Mouse (Mus musculus) forebrain, embryonic 12.5 days (tissue): ENCODE data around the gene Cfl1. TPM values are rescaled to one million over a fixed set of nuclear protein-coding genes. Genes with fewer than 3 reads are reported as not detected.
A peak's percentile ranks its signal among the peaks of the same experiment; 100 is the strongest.
"Not testable (repeated sequence)": the region's sequence is repeated elsewhere in the genome, so short reads cannot be mapped to it uniquely, and the experiment has no call there.

Experiments
- ATAC-seq: fragments of 200-750 bp; cut with Nextera tagmentation; 2 replicates; pipeline ENCODE4 v1.8.0; 2017; ENCODE audit warnings: moderate TSS enrichment; ENCODE audit not compliant: low FRiP score
- H3K27ac ChIP-seq: fragments of 300-500 bp; sonication (generic); 2 replicates; pipeline ENCODE4 v1.5.1; 2016; ENCODE audit warnings: mild to moderate bottlenecking
- H3K27me3 ChIP-seq: fragments of 300-500 bp; sonication (generic); 2 replicates; pipeline ENCODE4 v1.6.1; 2016; ENCODE audit warnings: mild to moderate bottlenecking
- H3K36me3 ChIP-seq: fragments of 300-500 bp; sonication (generic); replicated peaks from 2 replicates; pipeline ENCODE4 v1.6.1; 2016; ENCODE audit warnings: mild to moderate bottlenecking
- H3K4me1 ChIP-seq: fragments of 300-500 bp; sonication (generic); 2 replicates; pipeline ENCODE4 v1.6.1; 2016
- H3K4me2 ChIP-seq: fragments of 300-500 bp; sonication (generic); 2 replicates; pipeline ENCODE4 v1.6.1; 2016; ENCODE audit warnings: mild to moderate bottlenecking, moderate library complexity
- H3K4me3 ChIP-seq: fragments of 300-500 bp; sonication (generic); replicated peaks from 2 replicates; pipeline ENCODE4 v1.5.1; 2016; ENCODE audit warnings: mild to moderate bottlenecking
- H3K9ac ChIP-seq: fragments of 300-500 bp; sonication (generic); 2 replicates; pipeline ENCODE4 v1.6.1; 2016; ENCODE audit warnings: mild to moderate bottlenecking
- H3K9me3 ChIP-seq: fragments of 300-500 bp; sonication (generic); 2 replicates; pipeline ENCODE4 v1.6.1; 2016
- WGBS: fragments of 180-500 bp; shearing (Covaris S2); methylation state at CpG from one replicate; pipeline ENCODE4 v1.1.7; 2016; 5-methylcytosine and 5-hydroxymethylcytosine counted together
- polyA plus RNA-seq: library from polyadenylated mRNA; unstranded; fragments of >200 nt; fragmentation: Nextera tagmentation; extraction: Ambion mirVana; gene quantifications from 2 replicates; pipeline ENCODE4 v1.2.1, GENCODE M21; 2016

The Cfl1 gene
- polyA plus RNA-seq, 1 experiment from 2014 or later: 3,168 TPM

- no peak for ATAC-seq
- H3K27me3 ChIP-seq: no peaks in the 10 kb centered on the region
- no peaks in the 10 kb centered on the region for H3K9me3 ChIP-seq
- H3K36me3 ChIP-seq: peaks cover 52% of the 10 kb centered on the region
- peaks cover 29% of the 10 kb centered on the region for H3K4me1 ChIP-seq
- H3K4me3 ChIP-seq: no peak overlapping the region
- no peak overlapping the region for H3K27ac ChIP-seq
- H3K4me2 ChIP-seq: no peak overlapping the region
- WGBS: 92% methylated on average over 8 of the region's 8 CpGs
- no peak overlapping the region for H3K9ac ChIP-seq
These were observed 4.9 kb upstream of the Cfl1 start for GRCm38 (mm10) chr19:5485371-5485770.

- no peak overlapping the region for H3K4me2 ChIP-seq
- no peak overlapping the region for H3K4me3 ChIP-seq
- H3K9me3 ChIP-seq: no peaks in the 10 kb centered on the region
- H3K27ac ChIP-seq: no peak overlapping the region
- H3K9ac ChIP-seq: no peak overlapping the region
- WGBS: 92% methylated on average over 7 of the region's 7 CpGs
- H3K27me3 ChIP-seq: no peaks in the 10 kb centered on the region
- H3K36me3 ChIP-seq: peaks cover 52% of the 10 kb centered on the region
- H3K4me1 ChIP-seq: peaks cover 29% of the 10 kb centered on the region
- ATAC-seq: no peak
These were observed 4.4 kb upstream of the Cfl1 start for GRCm38 (mm10) chr19:5485821-5486220.

GRCm38 (mm10) chr19:5486286-5486685 lies 4.0 kb upstream of the Cfl1 start:
- 0 out of 2 replicates have a peak overlapping the region, but pooled peaks have one; percentile 4 for H3K4me3 ChIP-seq
- no peak overlapping the region for H3K9ac ChIP-seq
- 88% methylated on average over 8 of the region's 8 CpGs for WGBS
- no peak overlapping the region for H3K27ac ChIP-seq
- no peak for ATAC-seq
- no peaks in the 10 kb centered on the region for H3K9me3 ChIP-seq
- H3K4me1 ChIP-seq: peaks cover 29% of the 10 kb centered on the region
- no peaks in the 10 kb centered on the region for H3K27me3 ChIP-seq
- H3K36me3 ChIP-seq: peaks cover 49% of the 10 kb centered on the region
- no peak overlapping the region for H3K4me2 ChIP-seq

GRCm38 (mm10) chr19:5486771-5487170 lies 3.5 kb upstream of the Cfl1 start:
- no peaks in the 10 kb centered on the region for H3K27me3 ChIP-seq
- no peak for ATAC-seq
- H3K4me3 ChIP-seq: no peak overlapping the region
- H3K9me3 ChIP-seq: no peaks in the 10 kb centered on the region
- H3K4me1 ChIP-seq: peaks cover 32% of the 10 kb centered on the region
- H3K4me2 ChIP-seq: peak overlapping the region; percentile 79; the same call in 1 of the 2 replicates
- peaks cover 44% of the 10 kb centered on the region for H3K36me3 ChIP-seq
- H3K27ac ChIP-seq: no peak overlapping the region
- 0 out of 2 replicates have a peak overlapping the region, but pooled peaks have one; percentile 53 for H3K9ac ChIP-seq
- 92% methylated on average over 4 of the region's 4 CpGs for WGBS

GRCm38 (mm10) chr19:5487768-5488550 lies 2.3 kb upstream of the Cfl1 start, which contains the start of gene Mus81:
Gene Mus81, minus strand, starts transcription at chr19:5488402.
- WGBS: under 1% methylated on average over 39 of the region's 39 CpGs
- H3K4me1 ChIP-seq: peaks cover 43% of the 10 kb centered on the region

GRCm38 (mm10) chr19:5488878-5489571 lies 1.2 kb upstream of the Cfl1 start:
- H3K9ac ChIP-seq: peak overlapping the region; percentile 53
- peak overlapping the region; percentile 79 for H3K4me2 ChIP-seq
- H3K27ac ChIP-seq: peak overlapping the region; percentile 100
- WGBS: under 1% methylated on average over 26 of the region's 26 CpGs
- no peaks in the 10 kb centered on the region for H3K9me3 ChIP-seq
- H3K4me3 ChIP-seq: peak overlapping the region; percentile 42
- H3K4me1 ChIP-seq: peaks cover 46% of the 10 kb centered on the region
- peaks cover 42% of the 10 kb centered on the region for H3K36me3 ChIP-seq
- no peaks in the 10 kb centered on the region for H3K27me3 ChIP-seq
- peak; percentile 79 for ATAC-seq

More at GRCm38 (mm10) chr19:5487768-5488550, 2.3 kb upstream of the Cfl1 start, which contains the start of gene Mus81:
- peak within 1 kb of the TSS; percentile 79 for H3K4me2 ChIP-seq
- H3K27me3 ChIP-seq: no peaks in the 10 kb centered on the region
- peaks cover 42% of the 10 kb centered on the region for H3K36me3 ChIP-seq
- no peaks in the 10 kb centered on the region for H3K9me3 ChIP-seq
- peak within 1 kb of the TSS; percentile 53 for H3K9ac ChIP-seq
- peak within 1 kb of the TSS; percentile 100 for H3K27ac ChIP-seq
- ATAC-seq: peak; percentile 51
- peak within 1 kb of the TSS; percentile 42 for H3K4me3 ChIP-seq

GRCm38 (mm10) chr19:5489721-5490120 lies 534 bp upstream of the Cfl1 start:
- Histone ChIP-seq H3K27ac (peak overlapping the region; percentile 100), H3K4me2 (peak overlapping the region; percentile 79), H3K36me3 (peaks cover 42% of the 10 kb centered on the region), H3K4me3 (peak overlapping the region; percentile 96), H3K4me1 (peaks cover 46% of the 10 kb centered on the region)
- not testable (repeated sequence) for ATAC-seq, H3K9me3 ChIP-seq, H3K9ac ChIP-seq, H3K27me3 ChIP-seq
- 57% methylated on average over 10 of the region's 10 CpGs for WGBS

GRCm38 (mm10) chr19:5490898-5491708 lies 848 bp downstream of the Cfl1 start:
- peaks cover 40% of the 10 kb centered on the region for H3K36me3 ChIP-seq
- peak; percentile 31 for ATAC-seq
- peak overlapping the region; percentile 100 for H3K27ac ChIP-seq
- H3K9me3 ChIP-seq: no peaks in the 10 kb centered on the region
- peak overlapping the region; percentile 95 for H3K9ac ChIP-seq
- peak overlapping the region; percentile 96 for H3K4me3 ChIP-seq
- under 1% methylated on average over 59 of the region's 59 CpGs for WGBS
- no peaks in the 10 kb centered on the region for H3K27me3 ChIP-seq
- peak overlapping the region; percentile 79 for H3K4me2 ChIP-seq
- H3K4me1 ChIP-seq: peaks cover 46% of the 10 kb centered on the region

- H3K4me2 ChIP-seq: no peak overlapping the region; the same call in 1 of the 2 replicates
- ATAC-seq: no peak
- no peak overlapping the region for H3K27ac ChIP-seq
- H3K4me1 ChIP-seq: peaks cover 31% of the 10 kb centered on the region
- WGBS: 87% methylated on average over 4 of the region's 4 CpGs
- H3K4me3 ChIP-seq: no peak overlapping the region
- H3K9me3 ChIP-seq: no peaks in the 10 kb centered on the region
- H3K36me3 ChIP-seq: peaks cover 53% of the 10 kb centered on the region
- H3K9ac ChIP-seq: no peak overlapping the region
- H3K27me3 ChIP-seq: no peaks in the 10 kb centered on the region
These were observed 2.4 kb downstream of the Cfl1 start for GRCm38 (mm10) chr19:5492641-5493040.

- not testable (repeated sequence) for H3K27me3 ChIP-seq, H3K27ac ChIP-seq, H3K9ac ChIP-seq, H3K4me2 ChIP-seq, H3K4me3 ChIP-seq, H3K9me3 ChIP-seq, ATAC-seq
- H3K4me1 ChIP-seq: peaks cover 28% of the 10 kb centered on the region
- peaks cover 60% of the 10 kb centered on the region for H3K36me3 ChIP-seq
- 79% methylated on average over 9 of the region's 9 CpGs for WGBS
These were observed 3.1 kb downstream of the Cfl1 start for GRCm38 (mm10) chr19:5493301-5493721.

GRCm38 (mm10) chr19:5494314-5494713 lies 4.1 kb downstream of the Cfl1 start:
- no peak overlapping the region for H3K4me3 ChIP-seq
- WGBS: 89% methylated on average over 3 of the region's 3 CpGs
- no peaks in the 10 kb centered on the region for H3K9me3 ChIP-seq

More at GRCm38 (mm10) chr19:5494314-5494713, 4.1 kb downstream of the Cfl1 start:
- Histone ChIP-seq H3K4me1 (peaks cover 22% of the 10 kb centered on the region), H3K27ac (no peak overlapping the region), H3K4me2 (no peak overlapping the region), H3K9ac (no peak overlapping the region), H3K27me3 (no peaks in the 10 kb centered on the region), H3K36me3 (peaks cover 61% of the 10 kb centered on the region)
- ATAC-seq: no peak
